Mouse (Mus musculus): ENCODE results near the gene Olfr938. TPM values are rescaled to one million over a fixed set of nuclear protein-coding genes. Genes with fewer than 3 reads are reported as not detected.

Olfr938 gene
- not detected for polyA plus RNA-seq (2017; shearing (Covaris generic))

GRCm38 (mm10) chr9:39078787-39079186, at the start of gene Olfr938:
Gene Olfr938 (minus strand): TSS chr9:39078887.

GRCm38 (mm10) chr9:39127831-39128230, 49.1 kb upstream of the Olfr938 start, which contains the start of gene Olfr27:
Gene Olfr27 (plus strand): TSS chr9:39128131.

GRCm38 (mm10) chr9:39064851-39065250, 13.8 kb downstream of the Olfr938 start, which contains the start of gene Olfr937:
Gene Olfr937 (minus strand): TSS chr9:39064951.

Other genes with a start within 250 kb of the Olfr938 start
- gene Olfr924, start 234.4 kb downstream of the Olfr938 start, polyA plus RNA-seq (2017; shearing (Covaris generic)), result not detected
- not detected for gene Olfr26, start 223.8 kb downstream of the Olfr938 start, polyA plus RNA-seq (2017; shearing (Covaris generic))
- gene Olfr926, start 201.8 kb downstream of the Olfr938 start, polyA plus RNA-seq (2017; shearing (Covaris generic)), result not detected
- gene Olfr930, start 149.1 kb downstream of the Olfr938 start, polyA plus RNA-seq (2017; shearing (Covaris generic)), result not detected
- gene Olfr933, start 106.6 kb downstream of the Olfr938 start, polyA plus RNA-seq (2017; shearing (Covaris generic)), result not detected
- not detected for gene Olfr934, start 90.6 kb downstream of the Olfr938 start, polyA plus RNA-seq (2017; shearing (Covaris generic))
- not detected for gene Olfr935, start 79.2 kb downstream of the Olfr938 start, polyA plus RNA-seq (2017; shearing (Covaris generic))
- gene Olfr146, start 55.5 kb downstream of the Olfr938 start, polyA plus RNA-seq (2017; shearing (Covaris generic)), result not detected
- not detected for gene Olfr937, start 13.9 kb downstream of the Olfr938 start, polyA plus RNA-seq (2017; shearing (Covaris generic))
- gene Olfr27, start 49.2 kb upstream of the Olfr938 start, polyA plus RNA-seq (2017; shearing (Covaris generic)), result not detected
- 0.07 TPM for gene Olfr943, start 87.4 kb upstream of the Olfr938 start, polyA plus RNA-seq (2017; shearing (Covaris generic))
- gene Olfr944, start 123.0 kb upstream of the Olfr938 start, polyA plus RNA-seq (2017; shearing (Covaris generic)), result not detected
- gene Olfr1537, start 171.1 kb upstream of the Olfr938 start, polyA plus RNA-seq (2017; shearing (Covaris generic)), result not detected
- not detected for gene Olfr945, start 197.9 kb upstream of the Olfr938 start, polyA plus RNA-seq (2017; shearing (Covaris generic))
- gene Olfr948, start 247.2 kb upstream of the Olfr938 start, polyA plus RNA-seq (2017; shearing (Covaris generic)), result not detected

Measured in naive thymus-derived CD4-positive, alpha-beta T cell, adult 5 months (primary cell).